Mouse (Mus musculus): ENCODE data around the gene Tmprss13.

The Tmprss13 gene

GRCm38 (mm10) chr9:45382336-45382735 is 63.4 kb downstream of the Tmprss13 start:
- in situ Hi-C loops (cut with MboI) = no loop called here

- in situ Hi-C loops (cut with MboI) = no loop called here
Observed at GRCm38 (mm10) chr9:45382834-45383233, 63.9 kb downstream of the Tmprss13 start.

GRCm38 (mm10) chr9:45383883-45384282 is 65.0 kb downstream of the Tmprss13 start:
- in situ Hi-C loops (cut with MboI) = no loop called here

- in situ Hi-C loops (cut with MboI) = no loop called here
Observed at GRCm38 (mm10) chr9:45386698-45387097, 67.8 kb downstream of the Tmprss13 start.

GRCm38 (mm10) chr9:45388385-45388994 is 69.6 kb downstream of the Tmprss13 start:
- in situ Hi-C loops (cut with MboI) = no loop called here

- in situ Hi-C loops (cut with MboI) = no loop called here
Observed at GRCm38 (mm10) chr9:45389596-45389995, 70.7 kb downstream of the Tmprss13 start.

GRCm38 (mm10) chr9:45391299-45391698 is 72.4 kb downstream of the Tmprss13 start:
- in situ Hi-C loops (cut with MboI) = loop anchor here (5.0 kb wide), 2 partner anchors 94 to 174 kb away; no protein-coding TSS in a partner anchor

- in situ Hi-C loops (cut with MboI) = no loop called here
Observed at GRCm38 (mm10) chr9:45395218-45395617, 76.3 kb downstream of the Tmprss13 start.

- in situ Hi-C loops (cut with MboI) = no loop called here
Observed at GRCm38 (mm10) chr9:45395796-45396195, 76.9 kb downstream of the Tmprss13 start.

Data from mature B cell (primary cell).